Mouse (Mus musculus) forebrain, postnatal 0 days (tissue): ENCODE data around the gene Ubxn6. TPM values are rescaled to one million over a fixed set of nuclear protein-coding genes. Genes with fewer than 3 reads are reported as not detected.

ENCODE experiments used
- ATAC-seq: fragments of 200-750 bp; cut with Nextera tagmentation; 2 replicates; pipeline ENCODE4 v1.8.0; 2017; ENCODE audit warnings: mild to moderate bottlenecking, moderate library complexity
- DNase-seq: peaks from one replicate; pipeline ENCODE4 v3.0.0-alpha.2; 2015
- H3K27ac ChIP-seq: fragments of 300-500 bp; sonication (generic); 2 replicates; pipeline ENCODE4 v1.5.1; 2014; ENCODE audit warnings: low read depth, mild to moderate bottlenecking, antibody characterized with exemption, low read length, moderate library complexity, mixed read lengths
- H3K27me3 ChIP-seq: fragments of 300-500 bp; sonication (generic); 2 replicates; pipeline ENCODE4 v1.6.1; 2014; ENCODE audit warnings: mild to moderate bottlenecking, low read length, mixed read lengths; ENCODE audit not compliant: insufficient read depth
- H3K36me3 ChIP-seq: fragments of 300-500 bp; sonication (generic); 2 replicates; pipeline ENCODE4 v1.6.1; 2014; ENCODE audit warnings: mild to moderate bottlenecking, moderate library complexity; ENCODE audit not compliant: insufficient read depth
- H3K4me1 ChIP-seq: fragments of 300-500 bp; sonication (generic); 2 replicates; pipeline ENCODE4 v1.6.1; 2014; ENCODE audit warnings: antibody characterized with exemption; ENCODE audit not compliant: insufficient read depth
- H3K4me2 ChIP-seq: fragments of 300-500 bp; sonication (generic); 2 replicates; pipeline ENCODE4 v1.6.1; 2014; ENCODE audit warnings: low read depth, mild to moderate bottlenecking, moderate library complexity
- H3K4me3 ChIP-seq: fragments of 300-500 bp; sonication (generic); 2 replicates; pipeline ENCODE4 v1.5.1; 2014; ENCODE audit warnings: low read depth, low read length, mixed read lengths
- H3K9ac ChIP-seq: fragments of 300-500 bp; sonication (generic); 2 replicates; pipeline ENCODE4 v1.6.1; 2014; ENCODE audit warnings: mild to moderate bottlenecking
- H3K9me3 ChIP-seq: fragments of 300-500 bp; sonication (generic); 2 replicates; pipeline ENCODE4 v1.6.1; 2016; ENCODE audit warnings: low read length
- CTCF ChIP-seq: sonication (generic); IDR thresholded peaks from 2 replicates; pipeline ENCODE4 v1.5.1; 2016; ENCODE audit warnings: antibody characterized with exemption, control low read depth, low read depth
- WGBS: fragments of 180-500 bp; shearing (Covaris S2); extraction: QIAGEN DNeasy Blood & Tissue Kit; methylation state at CpG from one replicate; pipeline ENCODE4 v1.1.7; 2014; 5-methylcytosine and 5-hydroxymethylcytosine counted together
- polyA plus RNA-seq: library from polyadenylated mRNA; unstranded; fragments of >200 nt; fragmentation: Nextera tagmentation; extraction: Ambion mirVana; gene quantifications from 2 replicates; pipeline ENCODE4 v1.2.1, GENCODE M21; 2015
- total RNA-seq: library from RNA; depleted of rRNA; stranded (reverse); fragments of >200 nt; gene quantifications from 2 replicates; pipeline ENCODE4 v1.2.3, GENCODE M21; 2014

The Ubxn6 gene
- total and polyA plus RNA-seq, 2 experiments from 2014 or later = 88.1 to 90.3 TPM

- peaks cover 8% of the 10 kb centered on the region; the same call in 1 of the 2 replicates for H3K4me1 ChIP-seq
- peak overlapping the region; percentile 39; the same call in 1 of the 2 replicates for H3K9ac ChIP-seq
- no peaks in the 10 kb centered on the region for H3K27me3 ChIP-seq
- H3K4me3 ChIP-seq = peak overlapping the region; percentile 24; the same call in 1 of the 2 replicates
- no peak for DNase-seq
- H3K4me2 ChIP-seq = peak overlapping the region; percentile 45
- WGBS = 40% methylated on average over 13 of the region's 13 CpGs
- H3K36me3 ChIP-seq = peaks cover 9% of the 10 kb centered on the region
- ATAC-seq = 0 out of 2 replicates have a peak, but pooled peaks have one; percentile 2
- no peaks in the 10 kb centered on the region for H3K9me3 ChIP-seq
- TF ChIP-seq CTCF = no peak
- no peak overlapping the region for H3K27ac ChIP-seq
These were observed 37.9 kb downstream of the Ubxn6 start for GRCm38 (mm10) chr17:56036901-56037287.

GRCm38 (mm10) chr17:56036176-56036900, 38.5 kb downstream of the Ubxn6 start, which contains the start of gene Sh3gl1:
Sh3gl1 (minus strand) TSS chr17:56036635.
- Histone ChIP-seq H3K4me3 (peak within 1 kb of the TSS; percentile 71), H3K4me2 (peak within 1 kb of the TSS; percentile 53), H3K4me1 (peaks cover 8% of the 10 kb centered on the region; the same call in 1 of the 2 replicates), H3K36me3 (peaks cover 9% of the 10 kb centered on the region), H3K27ac (peak within 1 kb of the TSS; percentile 82), H3K9me3 (no peaks in the 10 kb centered on the region), H3K27me3 (no peaks in the 10 kb centered on the region), H3K9ac (peak within 1 kb of the TSS; percentile 68)
- ATAC-seq (peak; percentile 91), DNase-seq (peak; percentile 100)
- under 1% methylated on average over 74 of the region's 74 CpGs for WGBS
- TF ChIP-seq CTCF = peak; percentile 100

GRCm38 (mm10) chr17:56035216-56035615, 39.6 kb downstream of the Ubxn6 start:
- no peaks in the 10 kb centered on the region for H3K9me3 ChIP-seq
- no peak for TF ChIP-seq CTCF
- H3K27ac ChIP-seq = no peak overlapping the region
- H3K36me3 ChIP-seq = peaks cover 12% of the 10 kb centered on the region
- H3K9ac ChIP-seq = 0 out of 2 replicates have a peak overlapping the region, but pooled peaks have one; percentile 68
- H3K4me1 ChIP-seq = peaks cover 2% of the 10 kb centered on the region; the same call in 1 of the 2 replicates
- H3K4me2 ChIP-seq = peak overlapping the region; percentile 53
- no peaks in the 10 kb centered on the region for H3K27me3 ChIP-seq
- H3K4me3 ChIP-seq = no peak overlapping the region; the same call in 1 of the 2 replicates
- WGBS = 81% methylated on average over 4 of the region's 4 CpGs
- DNase-seq (no peak), ATAC-seq (no peak)

- DNase-seq = no peak
- H3K27ac ChIP-seq = no peak overlapping the region
- no peak overlapping the region for H3K4me3 ChIP-seq
- 91% methylated on average over 6 of the region's 6 CpGs for WGBS
- no peak for ATAC-seq
- peaks cover 12% of the 10 kb centered on the region for H3K36me3 ChIP-seq
- H3K9ac ChIP-seq = no peak overlapping the region
- H3K4me2 ChIP-seq = no peak overlapping the region
- no peaks in the 10 kb centered on the region for H3K27me3 ChIP-seq
- TF ChIP-seq CTCF = no peak
- peaks cover 2% of the 10 kb centered on the region; the same call in 1 of the 2 replicates for H3K4me1 ChIP-seq
- H3K9me3 ChIP-seq = no peaks in the 10 kb centered on the region
These were observed 40.1 kb downstream of the Ubxn6 start for GRCm38 (mm10) chr17:56034726-56035100.

GRCm38 (mm10) chr17:56034040-56034725, 40.6 kb downstream of the Ubxn6 start:
- no peak overlapping the region for H3K4me3 ChIP-seq
- no peaks in the 10 kb centered on the region for H3K9me3 ChIP-seq
- H3K27me3 ChIP-seq = no peaks in the 10 kb centered on the region
- 91% methylated on average over 7 of the region's 7 CpGs for WGBS
- ATAC-seq (no peak), DNase-seq (no peak)
- no peak for TF ChIP-seq CTCF
- H3K9ac ChIP-seq = no peak overlapping the region
- peaks cover 12% of the 10 kb centered on the region for H3K36me3 ChIP-seq
- H3K4me1 ChIP-seq = peaks cover 2% of the 10 kb centered on the region; the same call in 1 of the 2 replicates
- H3K4me2 ChIP-seq = no peak overlapping the region
- no peak overlapping the region for H3K27ac ChIP-seq

- no peak for DNase-seq
- ATAC-seq = no peak
- H3K9me3 ChIP-seq = no peaks in the 10 kb centered on the region
- peak overlapping the region; percentile 6; the same call in 1 of the 2 replicates for H3K9ac ChIP-seq
- H3K4me1 ChIP-seq = peaks cover 2% of the 10 kb centered on the region; the same call in 1 of the 2 replicates
- H3K27me3 ChIP-seq = no peaks in the 10 kb centered on the region
- H3K36me3 ChIP-seq = peaks cover 12% of the 10 kb centered on the region
- WGBS = 77% methylated on average over 7 of the region's 7 CpGs
- no peak overlapping the region for H3K4me2 ChIP-seq
- no peak overlapping the region for H3K27ac ChIP-seq
- TF ChIP-seq CTCF = no peak
- H3K4me3 ChIP-seq = no peak overlapping the region
These were observed 42.0 kb downstream of the Ubxn6 start for GRCm38 (mm10) chr17:56032831-56033230.
